Mouse (Mus musculus): ENCODE measurements around the gene Cyp4f13. TPM values are rescaled to one million over a fixed set of nuclear protein-coding genes. Genes with fewer than 3 reads are reported as not detected.

The Cyp4f13 gene
- total RNA-seq (2023) = 77.7 TPM

DNA sequence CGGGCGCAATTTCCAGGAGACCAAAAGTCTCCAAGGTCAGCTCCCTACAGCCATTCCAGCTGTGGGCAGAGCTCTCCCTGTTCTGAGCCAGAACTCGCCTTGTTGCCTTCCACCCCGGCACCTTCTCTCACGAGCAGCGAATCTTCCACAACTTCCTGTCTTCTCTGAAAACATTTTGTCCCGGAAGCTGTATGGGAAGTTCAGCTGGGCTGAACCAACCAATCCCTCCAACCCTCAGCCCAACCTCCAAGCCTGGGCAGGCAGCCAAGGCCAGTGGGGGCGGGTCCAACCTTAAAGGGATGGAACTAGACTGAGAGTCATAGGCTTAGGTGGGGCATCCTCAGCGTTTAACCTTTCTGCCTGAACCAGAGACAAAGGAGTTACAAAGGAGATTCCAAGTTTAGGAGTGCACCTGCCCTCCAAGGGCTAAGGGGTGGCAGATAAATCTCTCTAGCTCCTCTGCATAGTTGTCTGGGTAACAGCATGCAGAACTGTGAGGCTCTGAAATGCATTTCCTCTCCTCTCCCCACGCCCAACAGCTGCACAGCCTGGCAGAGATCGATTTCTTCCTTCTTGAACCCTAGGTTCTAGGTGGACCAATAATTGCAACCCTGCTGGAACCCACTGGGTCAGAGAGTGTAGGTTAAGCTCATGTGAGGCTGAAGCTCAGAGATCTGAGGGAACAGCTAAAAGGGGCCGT, at the start of gene Cyp4f13:
TSS of gene Cyp4f13 (minus strand) at position 188 of the 700 bp plus-strand sequence.

GRCm38 (mm10) chr17:32992699-32993474, 45.7 kb upstream of the Cyp4f13 start, which contains the start of gene Zfp952:
Gene Zfp952, plus strand, starts transcription at chr17:32993129.

GRCm38 (mm10) chr17:32965623-32966290, 18.6 kb upstream of the Cyp4f13 start, which contains the start of gene Zfp472:
Gene Zfp472, plus strand, starts transcription at chr17:32965814.

GRCm38 (mm10) chr17:32917131-32917530, 30.1 kb downstream of the Cyp4f13 start, which contains the start of gene Cyp4f14:
Gene Cyp4f14, minus strand, starts transcription at chr17:32917342.

DNA sequence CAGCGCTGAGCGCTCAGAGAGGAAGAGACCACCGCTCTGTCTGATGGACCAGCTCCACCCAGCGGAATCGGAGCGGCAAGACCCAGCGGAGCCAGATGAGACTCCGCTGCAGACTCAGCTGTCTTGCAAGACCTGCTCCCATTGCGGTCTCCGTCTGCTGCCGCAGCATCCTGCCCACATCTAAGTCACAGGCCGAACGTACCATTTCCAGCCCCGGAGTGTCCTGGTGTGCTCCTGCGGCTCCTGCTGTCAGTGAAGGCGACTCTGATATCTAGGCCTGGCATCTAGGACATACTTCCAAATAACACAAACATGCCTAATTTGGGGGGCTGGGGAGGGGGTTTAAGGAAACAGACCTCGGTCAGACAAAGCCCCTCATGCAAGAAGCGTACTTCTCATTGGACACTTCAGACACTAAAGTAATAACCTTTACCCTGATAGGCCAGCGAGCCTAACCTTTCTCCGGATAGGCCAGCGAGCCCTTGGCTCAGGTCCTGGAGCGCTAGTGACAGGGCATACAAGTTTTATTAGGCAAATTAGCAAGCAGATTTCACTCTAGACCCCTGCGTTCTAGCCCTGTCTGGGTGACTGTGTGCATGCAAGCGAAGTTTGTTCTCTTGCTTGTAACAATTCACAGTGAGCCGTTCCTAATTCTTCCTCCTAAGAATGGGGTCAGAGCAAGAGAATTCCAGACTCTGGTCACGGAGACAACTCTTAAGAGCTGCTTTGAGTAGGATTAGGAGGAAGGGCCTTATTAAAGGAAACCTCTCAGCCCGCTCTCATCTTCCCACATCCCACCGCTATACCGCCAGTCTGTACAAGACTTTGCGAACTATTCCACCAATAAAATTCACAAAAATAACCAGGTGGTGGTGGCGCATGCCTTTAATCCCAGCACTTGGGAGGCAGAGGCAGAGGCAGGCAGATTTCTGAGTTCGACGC, 55.7 kb downstream of the Cyp4f13 start, which contains the start of gene Zfp870:
TSS of gene Zfp870 (minus strand) at position 404 of the 942 bp plus-strand sequence.

Other genes starting within 250 kb of the Cyp4f13 start
- gene Zfp871, start 159.1 kb downstream of the Cyp4f13 start, total RNA-seq (2023) = 104 TPM
- 0.59 TPM for gene Zfp811, start 137.5 kb downstream of the Cyp4f13 start, total RNA-seq (2023)
- gene Zfp799, start 117.1 kb downstream of the Cyp4f13 start, total RNA-seq (2023) = 8.6 TPM
- 1.4 TPM for gene Zfp870, start 55.8 kb downstream of the Cyp4f13 start, total RNA-seq (2023)
- gene Cyp4f14, start 30.1 kb downstream of the Cyp4f13 start, total RNA-seq (2023) = not detected
- gene Zfp472, start 18.4 kb upstream of the Cyp4f13 start, total RNA-seq (2023) = 28.7 TPM
- gene Zfp952, start 45.7 kb upstream of the Cyp4f13 start, total RNA-seq (2023) = 14.1 TPM
- 2.7 TPM for gene Zfp763, start 86.0 kb upstream of the Cyp4f13 start, total RNA-seq (2023)
- gene 4921501E09Rik, start 120.7 kb upstream of the Cyp4f13 start, total RNA-seq (2023) = not detected
- 8.2 TPM for gene Zfp563, start 141.9 kb upstream of the Cyp4f13 start, total RNA-seq (2023)
- not detected for gene Morc2b, start 192.3 kb upstream of the Cyp4f13 start, total RNA-seq (2023)
- gene Olfr55, start 221.0 kb upstream of the Cyp4f13 start, total RNA-seq (2023) = not detected
- gene Olfr239, start 243.9 kb upstream of the Cyp4f13 start, total RNA-seq (2023) = not detected